Mouse (Mus musculus): ENCODE results near the gene Srp54c.
"Not testable (repeated sequence)": the region's sequence is repeated elsewhere in the genome, so short reads cannot be mapped to it uniquely, and the experiment has no call there.

The Srp54c gene

DNA sequence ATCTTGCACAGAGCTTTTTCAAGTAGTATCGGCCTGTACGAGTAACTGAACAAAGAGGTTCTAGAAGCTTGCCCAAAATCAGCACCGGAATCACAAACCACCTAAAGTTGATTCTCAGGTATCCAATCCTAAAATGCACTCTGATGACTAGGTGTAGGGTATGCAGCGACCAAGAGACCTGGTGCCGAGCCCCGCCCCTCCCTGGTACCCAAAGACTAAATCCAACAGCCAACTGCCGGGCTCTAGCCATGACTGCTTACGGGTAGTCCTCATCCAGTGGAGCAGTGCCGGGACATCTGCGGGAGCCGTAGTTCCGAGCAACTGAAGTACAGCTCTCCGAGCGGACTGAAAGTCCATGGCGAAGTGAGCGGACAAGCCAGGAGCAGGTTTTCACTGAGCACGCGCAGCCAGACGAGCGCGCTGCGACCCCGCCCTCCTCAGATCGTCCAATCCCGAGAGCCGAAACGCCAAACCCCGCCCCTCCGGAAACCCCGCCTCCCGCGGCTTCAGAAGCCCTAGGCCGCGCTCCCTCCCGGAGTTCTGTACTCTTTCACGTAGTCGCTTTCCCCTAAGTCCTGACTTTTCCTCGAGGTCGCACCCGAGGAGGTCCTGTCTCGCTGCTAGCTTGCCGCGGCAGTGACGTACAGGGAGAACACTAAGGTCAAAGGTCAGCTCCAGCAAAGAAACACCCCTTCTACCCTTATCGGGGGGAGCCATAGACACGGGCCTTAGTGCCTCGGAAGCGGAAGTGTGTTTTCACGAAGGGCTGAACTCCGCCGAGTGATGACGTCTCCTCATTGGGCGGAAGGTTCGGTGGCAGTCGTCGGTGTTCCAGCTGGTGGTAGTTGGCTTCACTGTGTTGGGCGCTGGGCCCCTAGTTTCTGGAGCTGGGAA lies at the start of gene Srp54c:
Srp54c (plus strand) TSS at position 543 of the 894 bp plus-strand sequence.
- not testable (repeated sequence) for DNase-seq

DNA sequence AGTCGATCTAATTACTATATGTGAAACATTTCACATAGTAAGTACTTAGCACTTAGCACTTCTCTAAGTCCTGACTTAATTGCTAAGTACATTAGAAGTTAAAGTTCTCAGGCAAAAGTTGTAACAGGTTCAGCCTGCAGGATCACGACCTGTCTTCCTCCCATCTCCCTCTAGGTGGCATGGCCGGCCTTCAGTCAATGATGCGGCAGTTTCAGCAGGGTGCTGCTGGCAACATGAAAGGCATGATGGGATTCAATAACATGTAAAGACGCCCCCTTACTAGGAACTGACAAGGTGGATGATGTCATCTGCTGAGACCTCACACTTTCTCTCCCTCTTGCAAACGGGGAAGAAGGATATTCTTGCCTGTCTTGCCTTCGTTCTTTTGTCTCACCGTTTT lies 42.3 kb upstream of the Srp54c start:
- not testable (repeated sequence) for DNase-seq

GRCm38 (mm10) chr12:55189127-55189526 lies 40.8 kb upstream of the Srp54c start:
- DNase-seq = not testable (repeated sequence)

GRCm38 (mm10) chr12:55199306-55199705 lies 30.7 kb upstream of the Srp54c start, which contains the start of gene 1700047I17Rik2:
Gene 1700047I17Rik2, plus strand, starts transcription at chr12:55199592.
- not testable (repeated sequence) for DNase-seq

DNA sequence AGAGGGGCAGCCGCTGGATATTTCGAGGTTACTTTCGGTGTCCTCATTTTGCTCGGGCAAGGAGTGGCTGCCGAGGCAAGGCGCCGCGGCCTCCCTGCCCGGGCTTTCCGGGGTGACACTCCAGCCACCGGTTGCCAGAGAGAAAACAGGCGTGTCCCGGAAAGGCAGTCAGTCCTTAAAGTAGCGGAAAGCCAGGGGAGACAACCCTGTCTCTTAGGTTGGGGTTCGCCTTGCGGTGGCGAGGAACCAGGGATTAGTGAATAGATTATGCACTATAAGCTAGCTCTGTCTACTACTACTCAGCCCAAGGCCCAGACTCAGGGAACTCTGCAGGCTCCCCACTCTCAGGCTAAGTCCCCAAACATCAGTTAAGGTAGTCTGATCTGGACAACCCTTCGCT lies 30.2 kb upstream of the Srp54c start:
- not testable (repeated sequence) for DNase-seq

DNA sequence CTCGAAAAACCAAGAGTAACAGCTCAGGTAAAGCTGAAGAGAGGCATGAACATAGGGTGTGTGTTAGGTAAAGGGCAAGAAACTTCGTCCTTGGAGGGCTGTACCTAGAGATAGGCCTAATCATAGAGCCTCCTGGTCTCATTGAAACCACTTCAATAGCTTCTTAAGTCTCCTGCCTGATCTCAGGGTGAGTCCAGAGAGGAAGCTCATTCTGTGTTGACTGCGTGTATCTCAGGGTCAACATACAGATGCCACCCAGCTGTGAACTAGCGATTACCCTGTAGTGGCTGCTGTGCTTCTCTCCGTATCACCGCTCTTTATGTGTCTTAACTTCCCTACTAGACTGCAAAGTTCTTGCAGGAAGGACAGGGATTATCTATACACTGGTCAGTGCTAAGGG lies 17.0 kb upstream of the Srp54c start:
- not testable (repeated sequence) for DNase-seq

- DNase-seq = peak; percentile 38
These were observed 523 bp downstream of the Srp54c start for GRCm38 (mm10) chr12:55230520-55230861.

DNA sequence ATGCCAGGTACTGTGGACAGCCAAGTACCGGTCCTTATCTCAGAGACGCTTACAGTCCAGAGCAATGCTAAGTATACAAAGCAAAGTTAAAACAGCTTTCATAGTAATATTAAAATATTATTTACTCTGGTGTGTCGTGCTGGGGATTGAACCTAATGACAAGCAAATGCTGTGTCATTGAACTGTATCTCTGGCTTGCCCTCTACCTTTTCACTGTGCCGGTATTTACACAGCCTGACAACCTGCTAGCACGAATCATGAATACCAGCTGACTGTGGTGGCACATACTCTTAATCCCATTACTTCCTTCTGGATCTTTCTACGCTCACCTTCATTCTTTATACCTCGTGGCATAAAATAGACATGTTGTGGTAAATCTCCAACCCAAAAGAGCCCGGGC lies 12.3 kb downstream of the Srp54c start:
- not testable (repeated sequence) for DNase-seq

GRCm38 (mm10) chr12:55261950-55262349 lies 32.0 kb downstream of the Srp54c start:
- not testable (repeated sequence) for DNase-seq

- not testable (repeated sequence) for DNase-seq
These were observed 33.4 kb downstream of the Srp54c start for GRCm38 (mm10) chr12:55263385-55263784.

- no peak for DNase-seq
These were observed 42.3 kb downstream of the Srp54c start for GRCm38 (mm10) chr12:55272243-55272642.

- DNase-seq = not testable (repeated sequence)
These were observed 47.6 kb downstream of the Srp54c start for GRCm38 (mm10) chr12:55277583-55277982.

DNA sequence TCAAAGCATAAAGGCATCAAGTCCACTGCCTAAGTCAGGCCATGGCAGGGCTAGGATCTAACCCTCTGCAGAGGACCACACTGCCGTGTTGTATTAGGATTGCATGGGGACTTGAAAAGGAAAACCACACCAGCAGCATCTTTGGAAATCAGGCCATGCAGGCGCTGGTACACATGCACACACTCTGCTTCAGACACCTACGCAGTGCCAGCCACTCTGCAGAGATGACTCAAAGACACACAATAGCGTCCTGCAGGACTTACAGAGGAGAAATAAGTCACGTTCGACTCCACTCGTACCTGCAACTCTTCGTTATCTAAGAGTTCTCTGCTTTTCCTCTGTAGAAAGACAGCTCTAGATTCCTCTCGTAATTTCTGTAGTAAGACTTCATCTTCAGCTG lies 68.1 kb downstream of the Srp54c start:
- DNase-seq = no peak

GRCm38 (mm10) chr12:55299336-55299735 lies 69.4 kb downstream of the Srp54c start, which contains the start of gene 1110008L16Rik:
Gene 1110008L16Rik, plus strand, starts transcription at chr12:55299577.
- no peak for DNase-seq

GRCm38 (mm10) chr12:55300820-55301351 lies 70.9 kb downstream of the Srp54c start:
- no peak for DNase-seq

- DNase-seq = no peak
These were observed 71.7 kb downstream of the Srp54c start for GRCm38 (mm10) chr12:55301472-55302300.

DNA sequence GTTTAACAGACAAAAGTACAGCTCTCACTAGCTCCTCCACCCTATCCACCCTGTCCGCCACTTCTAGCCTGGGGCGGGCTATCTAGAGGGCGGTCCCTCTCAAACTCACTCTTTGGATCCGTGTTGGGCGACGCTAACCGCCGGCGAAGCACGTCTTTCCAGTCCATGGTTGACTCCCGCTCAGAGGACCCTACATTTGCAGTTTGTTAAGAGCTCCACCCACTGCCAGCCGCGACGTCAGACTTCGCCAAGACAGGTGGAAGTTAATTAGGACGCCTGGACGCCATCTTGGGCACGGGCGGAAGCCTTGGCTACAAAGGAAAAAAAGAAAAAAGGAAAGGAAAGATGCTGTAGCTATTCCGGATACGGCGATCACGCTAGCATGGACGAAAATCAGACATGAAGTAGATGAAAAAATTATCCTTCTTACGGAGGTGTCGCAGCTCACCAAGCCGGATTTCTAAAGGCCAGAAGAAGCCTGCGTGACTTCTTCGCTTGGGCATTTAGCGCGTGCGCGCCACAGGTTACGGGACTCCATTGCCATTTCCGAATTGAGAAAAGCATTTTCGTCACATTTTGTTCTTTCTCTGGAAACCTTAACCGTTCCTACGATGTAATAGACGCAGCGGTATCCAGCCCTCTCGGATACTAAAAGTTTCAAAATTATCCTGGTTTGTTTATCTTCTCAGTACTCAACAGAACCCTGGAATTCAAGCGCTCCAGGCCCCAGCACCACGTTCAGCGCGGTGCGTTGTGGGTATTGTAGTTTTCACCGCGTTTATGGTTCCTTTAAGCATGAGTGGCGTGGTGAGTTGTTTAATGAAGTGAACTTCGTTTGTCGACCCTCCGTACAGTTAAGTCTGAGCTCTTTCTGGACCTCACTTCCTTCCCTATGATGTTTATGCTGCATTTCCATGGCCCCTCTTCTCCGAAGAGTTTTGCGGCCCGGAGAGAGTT lies 72.8 kb downstream of the Srp54c start, which contains the start of gene Ppp2r3c:
Ppp2r3c (minus strand) TSS at position 514 of the 957 bp plus-strand sequence.
- peak; percentile 90 for DNase-seq

DNA sequence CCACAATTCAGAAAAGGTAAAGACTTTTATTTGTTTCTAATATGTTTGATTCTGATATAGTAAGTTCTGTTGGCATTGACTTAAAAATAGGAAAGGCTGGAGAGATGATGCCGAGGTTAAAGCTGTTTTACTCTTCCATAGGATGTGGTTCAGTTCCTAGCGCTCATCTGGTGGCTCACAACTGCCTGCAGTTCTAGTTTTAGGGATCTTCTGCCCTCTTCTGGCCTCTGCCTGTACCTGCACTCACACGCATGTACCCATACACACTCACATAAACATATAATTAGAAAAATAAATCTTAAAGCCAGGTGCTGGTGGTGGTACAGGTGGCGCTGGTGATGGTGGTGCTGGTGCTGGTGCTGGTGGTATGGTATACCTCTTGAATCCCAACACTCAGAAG lies 76.4 kb downstream of the Srp54c start:
- DNase-seq = no peak

DNA sequence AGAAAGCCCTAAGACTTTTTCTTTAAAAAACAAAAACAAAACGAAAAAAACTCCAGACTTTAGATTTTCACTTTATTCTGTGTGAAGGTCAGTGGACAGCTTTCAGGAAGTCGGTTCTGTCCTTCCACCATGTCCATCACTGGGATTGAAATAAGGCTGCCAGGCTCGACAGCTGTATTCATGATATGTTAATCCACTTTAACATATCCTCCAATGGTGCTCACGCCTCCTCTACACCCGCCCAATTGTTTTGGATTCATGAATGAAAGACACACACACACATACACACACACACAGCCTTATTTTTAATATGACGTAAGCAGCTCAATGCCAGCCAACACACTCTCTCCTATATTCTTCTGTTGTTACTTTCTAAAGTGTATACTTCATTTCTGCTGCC lies 77.6 kb downstream of the Srp54c start:
- DNase-seq = no peak

DNA sequence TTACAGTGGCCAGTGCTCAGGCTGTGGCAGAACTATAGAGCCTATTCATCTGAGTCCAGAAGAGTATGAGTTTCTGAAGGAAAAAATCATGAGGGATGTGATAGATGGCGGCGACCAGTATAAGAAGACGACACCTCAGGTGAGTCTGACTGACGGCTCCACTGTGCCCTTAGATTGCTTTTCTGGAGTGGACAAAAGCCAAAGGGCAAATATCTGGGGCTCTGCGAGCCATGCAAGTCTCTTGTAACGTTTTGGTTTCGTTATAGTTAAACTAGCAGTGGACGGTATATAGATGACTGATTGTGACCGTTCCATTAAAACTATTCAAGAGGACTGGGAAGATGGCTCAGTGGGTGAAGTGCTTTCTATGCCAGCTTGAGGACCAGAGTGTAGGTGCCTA lies 78.8 kb downstream of the Srp54c start:
- DNase-seq = no peak

DNA sequence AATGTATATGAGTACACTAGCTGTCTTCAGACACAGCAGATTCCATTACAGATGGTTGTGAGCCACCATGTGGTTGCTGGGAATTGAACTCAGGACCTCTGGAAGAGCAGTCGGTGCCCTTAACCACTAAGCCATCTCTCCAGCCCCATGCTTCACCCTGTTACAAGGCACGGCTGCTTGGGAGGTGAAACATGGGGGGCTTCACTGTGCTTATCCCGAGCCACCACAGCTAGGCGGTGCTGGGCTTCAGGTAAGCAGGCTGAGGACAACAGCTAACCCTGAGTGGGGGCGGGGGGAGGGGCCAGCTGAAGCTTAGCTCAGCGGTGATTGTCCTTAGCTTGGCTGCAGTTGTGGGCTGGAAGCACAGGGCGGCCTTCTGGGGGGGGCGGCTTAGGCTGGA lies 79.5 kb downstream of the Srp54c start:
- no peak for DNase-seq

GRCm38 (mm10) chr12:55311841-55312240 lies 81.9 kb downstream of the Srp54c start:
- DNase-seq = no peak

All from thymus, postnatal 4 days (tissue).